Mouse (Mus musculus): ENCODE results near the gene Fkbp1b. TPM values are rescaled to one million over a fixed set of nuclear protein-coding genes. Genes with fewer than 3 reads are reported as not detected.
A peak's percentile ranks its signal among the peaks of the same experiment; 100 is the strongest.
"Not testable (repeated sequence)": the region's sequence is repeated elsewhere in the genome, so short reads cannot be mapped to it uniquely, and the experiment has no call there.

The Fkbp1b gene
- total RNA-seq, 2 experiments from 2014 or later = 4.0 to 8.8 TPM

DNA sequence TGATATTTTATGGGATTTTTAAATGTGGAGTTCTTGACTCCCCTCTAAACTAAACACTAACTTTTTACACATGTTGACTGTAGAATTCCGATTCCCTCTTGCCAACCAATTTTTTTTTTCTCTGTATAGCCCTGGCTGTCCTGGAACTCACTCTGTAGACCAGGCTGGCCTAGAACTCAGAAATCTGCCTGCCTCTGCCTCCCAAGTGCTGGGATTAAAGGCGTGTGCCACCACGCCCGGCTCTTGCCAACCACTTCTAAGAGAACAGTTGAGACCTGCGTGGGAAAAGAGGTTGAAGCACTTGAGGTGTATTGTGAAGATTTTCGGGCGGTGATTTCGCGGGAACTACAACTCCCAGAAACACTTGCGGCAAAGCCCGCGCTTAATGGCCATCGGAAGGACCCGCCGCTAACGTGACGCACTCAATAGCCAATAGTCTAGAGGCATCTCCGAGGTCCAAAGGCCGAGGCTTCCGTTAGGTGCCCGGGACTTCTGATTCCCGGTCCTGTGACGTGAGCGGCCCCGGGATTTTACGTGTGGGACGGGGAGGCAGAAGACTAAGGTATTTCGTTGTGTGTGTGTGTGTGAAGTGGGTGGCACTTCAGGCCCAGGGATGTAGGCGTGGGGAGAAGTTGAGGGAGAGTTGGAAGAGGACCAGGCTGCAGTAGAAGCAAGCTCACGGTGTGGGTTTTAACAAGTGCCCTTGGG, 1.7 kb upstream of the Fkbp1b start, which contains the start of gene Wdcp:
Gene Wdcp, plus strand, starts transcription at position 414 of the 708 bp plus-strand sequence.
- peak; percentile 89 for DNase-seq

- no peak for DNase-seq
Measured at GRCm38 (mm10) chr12:4842456-4842855, 1.1 kb upstream of the Fkbp1b start.

- DNase-seq = peak; percentile 18
Measured at GRCm38 (mm10) chr12:4840741-4841140, 650 bp downstream of the Fkbp1b start.

DNA sequence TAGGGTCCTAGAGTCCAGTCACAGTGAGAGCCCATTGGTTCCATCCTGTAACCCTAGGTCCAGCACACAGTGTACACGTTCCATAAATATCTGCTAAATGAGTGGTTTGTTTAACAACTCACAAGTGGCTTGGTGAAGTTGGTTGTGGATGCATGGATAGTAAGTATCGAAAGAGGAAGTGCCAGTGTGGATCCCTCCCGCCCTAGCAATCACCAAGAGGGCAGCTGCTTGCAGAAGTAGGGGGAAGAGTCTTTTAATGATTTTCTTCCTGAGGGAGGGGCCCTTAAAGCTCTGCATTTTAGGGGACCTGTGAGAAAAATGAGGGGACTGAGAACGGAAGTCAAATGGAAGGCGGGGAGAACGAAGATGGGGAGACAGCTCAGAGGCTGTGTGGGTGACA, 1.4 kb downstream of the Fkbp1b start:
- DNase-seq = no peak

- DNase-seq = no peak
Measured at GRCm38 (mm10) chr12:4836959-4837358, 4.4 kb downstream of the Fkbp1b start.

- no peak for DNase-seq
Measured at GRCm38 (mm10) chr12:4827256-4827655, 14.1 kb downstream of the Fkbp1b start.

DNA sequence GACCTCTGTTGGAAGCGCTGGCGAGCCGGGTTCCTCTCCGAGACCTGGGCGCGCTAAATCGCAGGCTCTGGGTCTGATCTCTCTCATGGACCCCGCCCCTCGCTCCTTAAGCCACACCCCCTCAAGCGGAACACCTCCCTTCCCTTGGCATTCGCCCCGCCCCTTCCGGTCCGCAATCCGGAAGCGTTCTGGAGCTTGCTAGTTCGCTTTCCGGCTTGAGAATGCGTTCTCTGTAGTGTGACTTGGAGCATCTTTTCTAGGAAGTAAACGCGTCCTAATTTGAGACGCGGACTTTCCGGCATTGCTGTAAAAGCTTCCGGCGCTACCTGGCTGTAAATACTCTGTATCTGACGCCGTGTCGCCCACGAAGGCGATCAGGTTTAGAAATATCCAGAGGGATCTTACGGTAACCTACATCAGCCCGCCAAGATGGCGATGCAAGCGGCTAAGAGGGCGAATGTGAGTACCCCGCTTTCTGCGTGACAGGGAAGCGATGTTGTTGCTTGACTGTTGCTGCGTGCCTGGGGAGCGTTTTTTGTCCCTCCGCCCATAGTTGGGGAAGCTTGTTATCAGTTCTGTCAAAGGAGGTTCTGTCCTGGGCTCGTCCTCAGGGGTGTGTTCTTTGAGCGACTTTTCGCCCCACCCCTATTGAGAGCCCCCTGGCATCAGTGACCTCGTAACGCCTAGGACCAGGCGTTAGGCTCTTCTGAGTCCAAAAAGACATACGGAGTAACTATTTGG, 23.9 kb downstream of the Fkbp1b start, which contains the start of gene Sf3b6:
Gene Sf3b6, plus strand, starts transcription at position 184 of the 741 bp plus-strand sequence.
- DNase-seq = peak; percentile 99

DNA sequence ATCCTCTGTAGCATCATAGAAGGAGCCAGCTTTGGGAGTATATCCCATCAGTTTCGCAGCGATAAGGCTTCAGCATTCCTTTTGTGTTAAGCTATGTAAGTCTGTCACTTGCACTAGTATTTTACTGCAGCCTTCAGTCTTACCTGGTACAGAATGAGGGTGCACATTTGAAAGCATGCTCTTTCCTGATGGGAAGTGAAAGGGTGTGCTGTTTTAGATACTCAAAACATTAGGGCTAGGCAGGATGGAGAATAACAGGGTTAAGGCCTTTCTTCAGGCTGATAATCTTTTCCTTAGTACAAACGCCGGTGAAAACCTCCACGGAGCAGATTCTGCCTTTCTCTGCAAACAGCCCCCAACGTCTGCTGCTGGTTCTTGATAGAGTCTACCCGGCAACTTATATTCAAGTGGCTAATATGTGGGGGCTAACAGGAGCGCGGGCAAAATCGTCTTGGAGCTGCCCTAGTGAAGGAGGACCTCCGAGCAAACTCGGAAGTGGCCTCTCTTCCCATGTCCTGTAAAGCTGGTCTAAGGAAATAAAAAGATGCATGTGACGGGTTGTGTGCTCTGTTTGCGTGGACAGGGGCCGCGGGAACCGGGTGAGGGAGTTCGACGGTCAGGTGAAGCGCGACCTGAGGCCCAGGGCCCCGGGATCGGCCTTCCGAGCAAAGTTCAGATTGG, 24.6 kb downstream of the Fkbp1b start:
- no peak for DNase-seq

DNA sequence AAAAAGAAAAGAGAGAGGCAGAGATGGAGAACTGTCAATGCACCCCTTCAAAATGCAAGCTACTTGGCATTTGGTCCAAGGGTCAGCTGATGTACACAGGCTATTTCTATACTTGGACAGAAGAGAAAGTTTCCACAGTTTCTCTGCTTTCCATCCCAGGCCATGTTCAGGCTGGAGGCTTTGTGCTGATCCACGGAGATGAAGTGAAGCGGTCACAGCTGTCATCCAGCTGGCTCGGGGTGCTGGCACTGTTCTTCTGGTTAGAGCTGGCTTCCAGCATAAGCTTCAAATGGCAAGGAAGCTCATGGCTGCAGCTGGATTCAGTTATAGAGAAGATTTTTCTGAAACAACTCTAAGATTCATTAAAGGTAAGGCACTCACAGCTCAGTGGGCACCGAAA, 27.8 kb downstream of the Fkbp1b start:
- DNase-seq = peak; percentile 32

GRCm38 (mm10) chr12:4811705-4812104, 29.7 kb downstream of the Fkbp1b start:
- DNase-seq = no peak

- DNase-seq = no peak
Measured at GRCm38 (mm10) chr12:4811036-4811435, 30.4 kb downstream of the Fkbp1b start.

DNA sequence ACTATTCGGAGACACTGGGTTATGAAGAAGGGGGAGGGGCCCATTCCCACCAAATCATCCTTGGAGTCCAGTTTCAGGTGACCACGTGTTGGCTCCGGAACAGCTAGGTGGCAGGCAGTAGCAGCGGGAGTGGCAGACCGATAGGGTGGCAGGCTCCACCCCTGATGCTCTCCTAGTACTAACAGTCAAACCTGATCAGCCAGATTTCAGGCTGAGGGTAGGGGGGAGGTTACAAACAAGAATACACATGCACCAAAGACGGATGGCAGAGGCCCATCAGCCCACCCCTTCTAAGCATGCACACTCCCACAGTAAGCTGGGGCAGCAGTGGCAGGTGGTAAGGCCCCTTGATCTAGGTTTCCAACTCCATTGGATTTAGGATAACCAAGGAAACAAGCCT, 43.9 kb downstream of the Fkbp1b start:
- not testable (repeated sequence) for DNase-seq

DNA sequence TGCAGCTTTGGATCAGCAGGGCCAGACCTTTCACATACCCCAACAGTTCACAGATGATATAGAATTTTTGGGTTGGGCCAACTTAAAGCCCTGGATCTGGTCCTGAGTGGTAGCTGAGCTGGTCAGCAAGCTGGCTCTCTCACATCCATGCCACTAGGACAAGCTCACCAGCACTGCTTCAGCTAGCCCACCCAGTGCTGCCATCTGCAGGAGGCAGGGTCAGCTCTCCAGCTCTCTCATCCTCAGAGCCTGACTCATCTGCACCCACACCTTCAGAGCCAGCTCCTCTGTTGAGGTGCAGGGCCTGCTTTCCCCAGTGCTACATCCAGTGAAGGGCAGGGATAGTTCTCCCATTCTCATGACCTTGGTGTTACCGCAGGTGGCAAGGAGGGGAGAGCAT, 47.7 kb downstream of the Fkbp1b start:
- peak; percentile 27 for DNase-seq

GRCm38 (mm10) chr12:4788128-4788527, 53.3 kb downstream of the Fkbp1b start:
- DNase-seq = not testable (repeated sequence)

GRCm38 (mm10) chr12:4784466-4784865, 56.9 kb downstream of the Fkbp1b start:
- DNase-seq = no peak

GRCm38 (mm10) chr12:4783598-4783997, 57.8 kb downstream of the Fkbp1b start:
- no peak for DNase-seq

Other genes with a start within 250 kb of the Fkbp1b start
- 10 to 100 TPM; 54.0 to 54.8 TPM for gene Itsn2, start 249.0 kb downstream of the Fkbp1b start, total RNA-seq (2021)
- gene Gm3625, start 248.7 kb downstream of the Fkbp1b start, total RNA-seq (2021) = not detected
- gene Fam228a, start 103.2 kb downstream of the Fkbp1b start, total RNA-seq (2021) = not detected
- gene Pfn4, start 72.6 kb downstream of the Fkbp1b start, total RNA-seq (2021) = 1 to 10 TPM; 3.2 to 3.7 TPM
- gene Fam228b, start 72.3 kb downstream of the Fkbp1b start, total RNA-seq (2021) = 1 to 10 TPM; 4.3 to 5.0 TPM
- gene Sf3b6, start 24.0 kb downstream of the Fkbp1b start, total RNA-seq (2021) = 10 to 100 TPM; 69.2 to 70.5 TPM
- 10 to 100 TPM in 1 of 2 experiments, 1 to 10 TPM in 1; 9.3 to 11.4 TPM for gene Wdcp, start 1.7 kb upstream of the Fkbp1b start, total RNA-seq (2021)
- 1 to 10 TPM; 1.3 to 1.6 TPM for gene Mfsd2b, start 32.8 kb upstream of the Fkbp1b start, total RNA-seq (2021)
- gene Ubxn2a, start 66.1 kb upstream of the Fkbp1b start, total RNA-seq (2021) = 10 to 100 TPM; 44.9 to 49.0 TPM
- gene Atad2b, start 75.8 kb upstream of the Fkbp1b start, total RNA-seq (2021) = 10 to 100 TPM; 28.2 to 32.2 TPM